Mouse (Mus musculus) left cerebral cortex, postnatal 14 days (tissue): ENCODE data around the gene Tbxas1. TPM values are rescaled to one million over a fixed set of nuclear protein-coding genes. Genes with fewer than 3 reads are reported as not detected.

Experiments
- DNase-seq, 2 experiments: peaks; one replicate each; pipeline ENCODE4 v3.0.0; 2021 to 2022; ENCODE audit warnings: low spot score in 2 of 2, mixed read lengths in 1 of 2
- intact Hi-C: fragments of 180-260 bp; cut with DNase I; formaldehyde crosslinking; loops from one replicate; pipeline ENCODE4 v1.15.1; 2025
- total RNA-seq, 2 experiments: library from RNA; stranded (reverse); gene quantifications; 2 replicates each; pipeline ENCODE4 v1.2.3; 2021

Tbxas1 gene
- total RNA-seq, 2 experiments from 2014 or later: 2.9 to 3.0 TPM

- intact Hi-C loops: no loop called here
- DNase-seq: no peak
Observed at GRCm38 (mm10) chr6:38944826-38945225, 69.6 kb downstream of the Tbxas1 start.

GRCm38 (mm10) chr6:38945681-38946080 is 70.5 kb downstream of the Tbxas1 start:
- DNase-seq: no peak
- intact Hi-C loops: no loop called here

GRCm38 (mm10) chr6:38947282-38947681 is 72.1 kb downstream of the Tbxas1 start:
- intact Hi-C loops: no loop called here
- no peak for DNase-seq

- intact Hi-C loops: no loop called here
- DNase-seq: no peak
Observed at GRCm38 (mm10) chr6:38949683-38950161, 74.5 kb downstream of the Tbxas1 start.

GRCm38 (mm10) chr6:38950341-38950740 is 75.1 kb downstream of the Tbxas1 start:
- intact Hi-C loops: no loop called here
- no peak for DNase-seq

GRCm38 (mm10) chr6:38950838-38951237 is 75.6 kb downstream of the Tbxas1 start:
- no peak for DNase-seq
- intact Hi-C loops: no loop called here

GRCm38 (mm10) chr6:38956641-38957040 is 81.4 kb downstream of the Tbxas1 start:
- intact Hi-C loops: no loop called here
- no peak for DNase-seq

- intact Hi-C loops: no loop called here
- DNase-seq: no peak
Observed at GRCm38 (mm10) chr6:38957246-38957645, 82.0 kb downstream of the Tbxas1 start.

- intact Hi-C loops: no loop called here
- no peak for DNase-seq
Observed at GRCm38 (mm10) chr6:38959502-38959901, 84.3 kb downstream of the Tbxas1 start.

- intact Hi-C loops: no loop called here
- DNase-seq: no peak
Observed at GRCm38 (mm10) chr6:38960367-38960766, 85.2 kb downstream of the Tbxas1 start.

GRCm38 (mm10) chr6:38960791-38961426 is 85.7 kb downstream of the Tbxas1 start:
- DNase-seq: peak; percentile 39 to 58

GRCm38 (mm10) chr6:38961427-38962033 is 86.3 kb downstream of the Tbxas1 start:
- no peak for DNase-seq
- intact Hi-C loops: no loop called here

More at GRCm38 (mm10) chr6:38960791-38961426, 85.7 kb downstream of the Tbxas1 start:
- intact Hi-C loops: no loop called here

- DNase-seq: no peak
- intact Hi-C loops: no loop called here
Observed at GRCm38 (mm10) chr6:38966839-38967238, 91.6 kb downstream of the Tbxas1 start.

- no peak for DNase-seq
- intact Hi-C loops: no loop called here
Observed at GRCm38 (mm10) chr6:38967288-38967687, 92.1 kb downstream of the Tbxas1 start.

- no peak for DNase-seq
- intact Hi-C loops: no loop called here
Observed at GRCm38 (mm10) chr6:38967988-38968387, 92.8 kb downstream of the Tbxas1 start.

GRCm38 (mm10) chr6:38969944-38970740 is 94.9 kb downstream of the Tbxas1 start:
- intact Hi-C loops: no loop called here
- DNase-seq: no peak

GRCm38 (mm10) chr6:38970759-38971158 is 95.6 kb downstream of the Tbxas1 start:
- intact Hi-C loops: no loop called here

GRCm38 (mm10) chr6:38972826-38973225 is 97.6 kb downstream of the Tbxas1 start:
- intact Hi-C loops: no loop called here
- DNase-seq: no peak

More at GRCm38 (mm10) chr6:38970759-38971158, 95.6 kb downstream of the Tbxas1 start:
- DNase-seq: no peak

GRCm38 (mm10) chr6:38973441-38974161 is 98.4 kb downstream of the Tbxas1 start:
- intact Hi-C loops: no loop called here
- DNase-seq: no peak

- intact Hi-C loops: no loop called here
- no peak for DNase-seq
Observed at GRCm38 (mm10) chr6:38974162-38974525, 98.9 kb downstream of the Tbxas1 start.
